Mouse (Mus musculus): ENCODE results near the gene Creg2. TPM values are rescaled to one million over a fixed set of nuclear protein-coding genes. Genes with fewer than 3 reads are reported as not detected.

Gene Creg2
- polyA plus RNA-seq, 1 experiment, result not detected

DNA sequence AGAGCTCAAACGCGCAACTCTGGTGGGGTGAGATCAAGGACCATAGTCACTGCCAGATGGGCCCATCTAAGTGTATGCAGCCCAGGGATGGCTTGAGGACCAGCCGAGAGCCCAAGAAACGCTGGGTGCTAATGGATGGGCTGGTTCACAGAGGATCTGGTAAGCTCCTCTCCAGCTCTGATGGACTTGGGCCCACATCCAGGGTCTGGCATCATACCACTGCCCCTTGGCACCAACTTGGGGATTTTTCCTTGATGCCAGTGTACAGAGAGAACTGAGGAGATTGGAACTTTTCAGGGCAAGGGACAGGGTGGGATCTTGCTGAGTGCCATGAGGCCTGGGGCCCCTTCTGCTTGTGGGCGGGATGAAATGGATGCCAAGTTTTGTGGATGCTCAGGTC lies 30.4 kb upstream of the Creg2 start:
- Histone ChIP-seq H3K27ac (ENCODE audit: insufficient read depth, low read length) (no peak overlapping the region), H3K4me1 (ENCODE audit: control insufficient read depth, insufficient read depth, low read length) (no peaks in the 10 kb centered on the region; the same call in 1 of the 2 replicates)
- TF ChIP-seq POLR2A (IDR thresholded peaks at IDR 0.05; ENCODE audit: low read depth, low read length) (no peak), CTCF (IDR thresholded peaks at IDR 0.05; ENCODE audit: borderline replicate concordance, insufficient read depth, low read length) (no peak)

DNA sequence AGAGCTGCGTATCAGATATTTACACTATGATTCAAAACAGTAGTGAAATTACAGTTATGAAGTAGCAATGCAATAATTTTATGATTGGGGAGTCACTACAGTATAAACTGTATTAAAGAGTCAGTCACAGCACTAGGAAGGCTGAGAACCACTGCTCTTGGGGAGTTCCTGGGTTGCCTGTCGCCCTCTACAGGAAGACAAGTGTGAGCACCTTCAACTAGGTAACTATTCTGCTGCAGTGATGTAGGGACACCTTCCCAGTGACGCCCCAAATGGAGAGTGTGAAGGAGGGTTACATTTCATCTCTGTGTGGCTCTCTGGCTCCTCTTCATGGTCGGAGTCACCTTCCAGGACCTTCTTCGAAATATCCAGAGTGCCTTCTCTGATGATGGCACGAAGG lies 29.3 kb upstream of the Creg2 start:
- TF ChIP-seq POLR2A (IDR thresholded peaks at IDR 0.05; ENCODE audit: low read depth, low read length) (no peak), CTCF (IDR thresholded peaks at IDR 0.05; ENCODE audit: borderline replicate concordance, insufficient read depth, low read length) (no peak)
- Histone ChIP-seq H3K4me1 (ENCODE audit: control insufficient read depth, insufficient read depth, low read length) (no peaks in the 10 kb centered on the region), H3K4me3 (ENCODE audit: insufficient read depth, low read length) (no peak overlapping the region), H3K27ac (ENCODE audit: insufficient read depth, low read length) (no peak overlapping the region)

More for the DNA sequence above, 30.4 kb upstream of the Creg2 start:
- no peak overlapping the region for H3K4me3 ChIP-seq (ENCODE audit: insufficient read depth, low read length)

GRCm38 (mm10) chr1:39678883-39679282 lies 27.6 kb upstream of the Creg2 start:
- Histone ChIP-seq H3K27ac (ENCODE audit: insufficient read depth, low read length) (no peak overlapping the region), H3K4me1 (ENCODE audit: control insufficient read depth, insufficient read depth, low read length) (no peaks in the 10 kb centered on the region), H3K4me3 (ENCODE audit: insufficient read depth, low read length) (no peak overlapping the region)
- TF ChIP-seq CTCF (IDR thresholded peaks at IDR 0.05; ENCODE audit: borderline replicate concordance, insufficient read depth, low read length), result no peak
- no peak for TF ChIP-seq POLR2A (IDR thresholded peaks at IDR 0.05; ENCODE audit: low read depth, low read length)

GRCm38 (mm10) chr1:39676221-39676876 lies 25.1 kb upstream of the Creg2 start:
- H3K27ac ChIP-seq (ENCODE audit: insufficient read depth, low read length), result no peak overlapping the region

GRCm38 (mm10) chr1:39672362-39673105 lies 21.3 kb upstream of the Creg2 start:
- Histone ChIP-seq H3K27ac (ENCODE audit: insufficient read depth, low read length) (no peak overlapping the region), H3K4me3 (ENCODE audit: insufficient read depth, low read length) (no peak overlapping the region), H3K4me1 (ENCODE audit: control insufficient read depth, insufficient read depth, low read length) (no peaks in the 10 kb centered on the region)
- TF ChIP-seq POLR2A (IDR thresholded peaks at IDR 0.05; ENCODE audit: low read depth, low read length), result no peak

More at GRCm38 (mm10) chr1:39676221-39676876, 25.1 kb upstream of the Creg2 start:
- Histone ChIP-seq H3K4me1 (ENCODE audit: control insufficient read depth, insufficient read depth, low read length) (no peaks in the 10 kb centered on the region), H3K4me3 (ENCODE audit: insufficient read depth, low read length) (no peak overlapping the region)
- TF ChIP-seq POLR2A (IDR thresholded peaks at IDR 0.05; ENCODE audit: low read depth, low read length) (no peak), CTCF (IDR thresholded peaks at IDR 0.05; ENCODE audit: borderline replicate concordance, insufficient read depth, low read length) (no peak)

DNA sequence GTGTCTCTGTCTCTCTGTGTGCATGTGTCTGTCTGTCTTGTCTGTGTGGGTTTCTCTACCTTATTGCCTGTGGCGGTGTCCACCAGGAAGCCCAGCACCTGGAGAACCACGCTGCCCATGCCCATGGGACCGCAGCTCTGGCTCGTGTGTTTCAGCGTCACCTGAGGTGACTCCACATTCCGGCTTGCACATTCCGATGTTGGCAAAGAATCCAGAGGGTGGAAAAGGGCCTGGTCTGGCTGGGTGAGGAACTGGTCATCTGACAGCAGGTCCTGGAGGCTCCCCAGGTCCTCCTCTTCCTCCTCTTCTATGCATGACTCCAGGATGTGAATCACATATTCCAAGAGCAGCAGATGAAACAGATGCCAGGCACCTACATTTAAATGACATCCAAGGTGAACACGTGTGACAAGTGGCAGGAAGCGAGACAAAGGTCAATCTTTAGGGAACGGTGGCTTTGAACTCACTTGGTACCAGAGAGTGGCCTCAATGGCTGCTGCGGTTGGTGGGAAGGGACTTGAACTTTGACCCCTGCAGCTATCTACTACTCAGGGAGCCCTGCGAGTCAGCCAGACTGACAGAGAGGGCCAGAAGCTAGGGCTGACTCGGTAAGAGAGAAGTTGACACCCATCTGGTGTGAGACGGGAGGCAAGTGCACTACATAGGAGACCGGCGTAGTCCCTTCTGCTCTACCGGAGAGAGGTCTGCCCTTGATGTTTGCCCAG lies 19.1 kb upstream of the Creg2 start:
- H3K4me3 ChIP-seq (ENCODE audit: insufficient read depth, low read length), result no peak overlapping the region
- H3K27ac ChIP-seq (ENCODE audit: insufficient read depth, low read length), result no peak overlapping the region
- H3K4me1 ChIP-seq (ENCODE audit: control insufficient read depth, insufficient read depth, low read length), result no peaks in the 10 kb centered on the region
- TF ChIP-seq POLR2A (IDR thresholded peaks at IDR 0.05; ENCODE audit: low read depth, low read length) (no peak), CTCF (IDR thresholded peaks at IDR 0.05; ENCODE audit: borderline replicate concordance, insufficient read depth, low read length) (no peak)

GRCm38 (mm10) chr1:39666751-39667252 lies 15.5 kb upstream of the Creg2 start:
- no peak for TF ChIP-seq POLR2A (IDR thresholded peaks at IDR 0.05; ENCODE audit: low read depth, low read length)
- TF ChIP-seq CTCF (IDR thresholded peaks at IDR 0.05; ENCODE audit: borderline replicate concordance, insufficient read depth, low read length), result no peak
- Histone ChIP-seq H3K27ac (ENCODE audit: insufficient read depth, low read length) (no peak overlapping the region), H3K4me3 (ENCODE audit: insufficient read depth, low read length) (no peak overlapping the region), H3K4me1 (ENCODE audit: control insufficient read depth, insufficient read depth, low read length) (no peaks in the 10 kb centered on the region)

- Histone ChIP-seq H3K27ac (ENCODE audit: insufficient read depth, low read length) (no peak overlapping the region), H3K4me3 (ENCODE audit: insufficient read depth, low read length) (no peak overlapping the region), H3K4me1 (ENCODE audit: control insufficient read depth, insufficient read depth, low read length) (no peaks in the 10 kb centered on the region)
- TF ChIP-seq CTCF (IDR thresholded peaks at IDR 0.05; ENCODE audit: borderline replicate concordance, insufficient read depth, low read length) (no peak), POLR2A (IDR thresholded peaks at IDR 0.05; ENCODE audit: low read depth, low read length) (no peak)
Measured at GRCm38 (mm10) chr1:39664039-39664625, 12.9 kb upstream of the Creg2 start.

DNA sequence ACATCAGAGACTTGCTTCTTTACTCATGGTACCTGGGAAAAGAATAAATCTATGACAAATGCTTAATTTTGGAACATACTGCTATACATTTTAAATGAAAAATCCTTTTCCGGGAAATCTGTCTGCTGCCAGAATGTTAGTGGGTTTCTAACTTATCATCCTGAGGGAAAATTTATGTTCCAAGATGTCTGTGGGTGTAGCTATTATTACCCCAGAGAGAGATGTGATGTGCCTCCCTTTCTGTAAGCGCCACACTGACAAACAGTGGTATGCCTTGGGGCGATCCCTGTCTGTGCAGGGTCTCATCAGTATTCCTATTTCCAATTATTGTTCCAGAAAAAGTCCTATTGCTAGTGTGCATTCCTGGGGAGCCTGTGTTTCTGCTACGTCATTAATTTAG lies 11.8 kb upstream of the Creg2 start:
- Histone ChIP-seq H3K27ac (ENCODE audit: insufficient read depth, low read length) (no peak overlapping the region), H3K4me3 (ENCODE audit: insufficient read depth, low read length) (no peak overlapping the region), H3K4me1 (ENCODE audit: control insufficient read depth, insufficient read depth, low read length) (no peaks in the 10 kb centered on the region)
- no peak for TF ChIP-seq CTCF (IDR thresholded peaks at IDR 0.05; ENCODE audit: borderline replicate concordance, insufficient read depth, low read length)
- TF ChIP-seq POLR2A (IDR thresholded peaks at IDR 0.05; ENCODE audit: low read depth, low read length), result no peak

Data from embryonic fibroblast, embryonic 13.5 days (primary cell).